Mouse (Mus musculus): ENCODE measurements around the gene Nrtn. TPM values are rescaled to one million over a fixed set of nuclear protein-coding genes. Genes with fewer than 3 reads are reported as not detected.
A peak's percentile ranks its signal among the peaks of the same experiment; 100 is the strongest.

Nrtn gene
- polyA plus RNA-seq, 1 experiment, result not detected

DNA sequence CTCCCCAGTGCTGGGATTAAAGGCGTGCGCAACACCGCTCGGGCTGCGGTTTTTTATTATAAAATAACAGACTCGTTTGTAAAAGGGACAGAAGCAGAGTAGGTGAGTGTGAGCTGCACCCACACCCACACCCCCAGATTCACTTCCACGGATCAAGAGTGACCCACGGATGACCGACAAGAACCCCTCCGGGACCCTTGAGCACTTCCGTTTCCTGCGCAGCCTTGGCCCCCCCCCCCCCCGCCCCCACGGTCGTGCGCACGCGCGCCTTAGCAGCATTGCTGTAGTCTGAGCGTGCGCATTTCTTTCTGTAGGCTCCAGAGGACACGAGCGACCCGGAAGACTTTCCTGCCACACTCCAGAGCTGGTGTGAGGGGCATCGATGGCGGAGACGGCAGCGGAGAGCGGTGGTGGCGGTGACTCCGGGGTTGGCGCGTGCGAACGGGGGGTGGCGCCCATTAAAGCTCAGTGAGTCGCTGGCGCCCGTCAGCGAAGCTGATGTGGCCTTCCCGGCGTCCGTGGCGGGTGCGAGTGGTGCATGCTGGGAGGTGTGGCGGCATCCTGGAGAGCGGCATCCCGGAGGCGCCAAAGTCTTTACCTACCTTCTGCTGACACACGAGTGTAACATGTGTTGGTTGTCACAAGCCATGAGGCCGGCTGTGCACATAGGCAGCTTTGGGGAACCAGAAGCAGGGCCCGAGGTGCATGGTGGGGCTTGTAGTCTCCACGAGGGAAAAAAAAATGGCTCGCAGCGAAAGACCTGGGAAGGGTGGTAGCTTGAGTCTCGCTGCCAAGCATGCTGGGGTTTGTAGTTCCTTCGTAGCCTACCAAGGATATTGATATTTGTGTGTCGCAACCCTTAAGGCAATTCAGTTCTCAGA lies 7.4 kb upstream of the Nrtn start, which contains the start of gene Dus3l:
Dus3l (plus strand) TSS at position 284 of the 881 bp plus-strand sequence.
- TF ChIP-seq POLR2A (IDR thresholded peaks at IDR 0.05; ENCODE audit: low read depth, low read length) (peak; percentile 61), CTCF (IDR thresholded peaks at IDR 0.05; ENCODE audit: borderline replicate concordance, insufficient read depth, low read length) (no peak)
- Histone ChIP-seq H3K27ac (ENCODE audit: insufficient read depth, low read length) (peak within 1 kb of the TSS; percentile 92), H3K4me1 (ENCODE audit: control insufficient read depth, insufficient read depth, low read length) (no peaks in the 10 kb centered on the region; the same call in 1 of the 2 replicates)

DNA sequence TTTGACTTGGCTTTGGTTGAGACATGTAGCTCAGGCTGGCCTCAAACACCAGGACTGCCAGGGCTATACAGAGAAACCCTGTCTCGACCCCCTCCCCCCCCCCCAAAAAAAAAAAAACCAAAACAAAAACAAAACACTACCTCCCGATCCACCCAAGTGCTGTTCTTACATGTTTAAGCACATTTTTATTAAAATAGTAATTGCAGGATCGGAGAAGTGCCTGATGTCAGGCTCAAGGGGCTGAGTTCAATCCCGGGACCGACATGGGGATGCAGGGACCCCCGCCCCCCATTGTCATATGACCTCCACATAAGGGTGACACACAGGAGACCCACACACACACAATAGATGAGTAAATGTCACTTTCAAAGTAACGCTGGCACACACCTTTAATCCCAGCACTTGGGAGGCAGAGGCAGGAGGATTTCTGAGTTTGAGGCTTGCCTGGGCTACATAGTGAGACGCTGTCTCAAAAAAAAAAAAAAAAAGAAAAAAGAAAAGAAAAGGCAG lies 6.5 kb upstream of the Nrtn start:
- Histone ChIP-seq H3K27ac (ENCODE audit: insufficient read depth, low read length) (no peak overlapping the region), H3K4me3 (ENCODE audit: insufficient read depth, low read length) (peak overlapping the region; percentile 81; the same call in 1 of the 2 replicates), H3K4me1 (ENCODE audit: control insufficient read depth, insufficient read depth, low read length) (no peaks in the 10 kb centered on the region; the same call in 1 of the 2 replicates)
- TF ChIP-seq POLR2A (IDR thresholded peaks at IDR 0.05; ENCODE audit: low read depth, low read length) (no peak), CTCF (IDR thresholded peaks at IDR 0.05; ENCODE audit: borderline replicate concordance, insufficient read depth, low read length) (no peak)

More for the DNA sequence above, 7.4 kb upstream of the Nrtn start, which contains the start of gene Dus3l:
- peak within 1 kb of the TSS; percentile 81 for H3K4me3 ChIP-seq (ENCODE audit: insufficient read depth, low read length)

DNA sequence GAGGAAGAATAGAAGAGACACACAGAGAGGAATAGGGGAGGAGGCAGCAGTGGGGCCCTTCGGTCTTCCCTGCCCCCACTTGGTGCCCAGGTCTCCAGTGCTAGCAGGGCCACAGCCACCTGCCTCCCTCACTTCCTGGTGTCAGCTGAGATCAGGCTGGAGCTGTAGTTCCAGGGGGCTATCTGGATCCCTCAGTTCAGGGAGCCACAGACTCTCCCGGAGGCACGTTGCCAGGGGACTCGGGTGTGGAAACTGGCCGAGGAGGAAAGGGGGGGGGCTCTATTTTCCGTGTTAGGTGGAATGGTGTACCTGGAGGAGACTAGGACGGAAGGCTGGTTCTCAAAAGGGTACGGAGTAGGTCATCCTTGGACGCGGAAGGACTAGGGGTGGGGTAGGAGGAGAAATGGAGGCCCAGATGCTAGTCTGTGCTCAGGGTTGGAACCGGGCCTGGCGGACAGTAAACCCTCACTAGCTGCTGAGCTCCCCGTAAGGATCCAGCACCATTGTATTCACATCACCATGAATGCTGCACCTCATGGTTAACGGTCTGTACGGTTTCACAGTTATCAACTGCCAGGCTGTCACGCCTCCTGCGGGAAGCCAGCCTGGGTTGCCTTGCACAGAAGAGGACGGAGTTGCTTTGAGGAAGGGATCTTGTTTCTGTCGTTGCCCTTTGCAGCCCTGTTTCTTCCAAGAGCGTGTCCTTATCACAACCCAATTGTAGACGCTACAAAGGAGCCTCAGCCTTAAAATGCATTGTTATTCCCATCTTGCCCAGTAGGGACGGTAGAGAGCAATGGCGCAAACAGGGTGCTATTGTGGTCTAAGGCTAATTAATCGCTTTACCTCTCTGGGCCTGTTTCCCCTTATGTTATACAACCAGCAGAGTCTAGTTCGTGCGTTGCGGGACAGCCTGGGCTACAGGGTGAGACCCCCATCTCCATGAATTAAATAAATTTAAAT lies 5.7 kb upstream of the Nrtn start:
- H3K27ac ChIP-seq (ENCODE audit: insufficient read depth, low read length), result no peak overlapping the region
- H3K4me3 ChIP-seq (ENCODE audit: insufficient read depth, low read length), result no peak overlapping the region
- TF ChIP-seq POLR2A (IDR thresholded peaks at IDR 0.05; ENCODE audit: low read depth, low read length), result no peak
- TF ChIP-seq CTCF (IDR thresholded peaks at IDR 0.05; ENCODE audit: borderline replicate concordance, insufficient read depth, low read length), result peak; percentile 63; the same call in 1 of the 2 replicates
- H3K4me1 ChIP-seq (ENCODE audit: control insufficient read depth, insufficient read depth, low read length), result no peaks in the 10 kb centered on the region; the same call in 1 of the 2 replicates

GRCm38 (mm10) chr17:56761991-56762410 lies 4.7 kb upstream of the Nrtn start:
- no peak overlapping the region for H3K27ac ChIP-seq (ENCODE audit: insufficient read depth, low read length)
- TF ChIP-seq CTCF (IDR thresholded peaks at IDR 0.05; ENCODE audit: borderline replicate concordance, insufficient read depth, low read length) (no peak), POLR2A (IDR thresholded peaks at IDR 0.05; ENCODE audit: low read depth, low read length) (peak; percentile 70)
- peak overlapping the region; percentile 29 for H3K4me3 ChIP-seq (ENCODE audit: insufficient read depth, low read length)
- no peaks in the 10 kb centered on the region; the same call in 1 of the 2 replicates for H3K4me1 ChIP-seq (ENCODE audit: control insufficient read depth, insufficient read depth, low read length)

GRCm38 (mm10) chr17:56761077-56761476 lies 3.7 kb upstream of the Nrtn start:
- Histone ChIP-seq H3K4me1 (ENCODE audit: control insufficient read depth, insufficient read depth, low read length) (no peaks in the 10 kb centered on the region; the same call in 1 of the 2 replicates), H3K4me3 (ENCODE audit: insufficient read depth, low read length) (no peak overlapping the region), H3K27ac (ENCODE audit: insufficient read depth, low read length) (no peak overlapping the region)
- TF ChIP-seq POLR2A (IDR thresholded peaks at IDR 0.05; ENCODE audit: low read depth, low read length) (no peak), CTCF (IDR thresholded peaks at IDR 0.05; ENCODE audit: borderline replicate concordance, insufficient read depth, low read length) (no peak)

DNA sequence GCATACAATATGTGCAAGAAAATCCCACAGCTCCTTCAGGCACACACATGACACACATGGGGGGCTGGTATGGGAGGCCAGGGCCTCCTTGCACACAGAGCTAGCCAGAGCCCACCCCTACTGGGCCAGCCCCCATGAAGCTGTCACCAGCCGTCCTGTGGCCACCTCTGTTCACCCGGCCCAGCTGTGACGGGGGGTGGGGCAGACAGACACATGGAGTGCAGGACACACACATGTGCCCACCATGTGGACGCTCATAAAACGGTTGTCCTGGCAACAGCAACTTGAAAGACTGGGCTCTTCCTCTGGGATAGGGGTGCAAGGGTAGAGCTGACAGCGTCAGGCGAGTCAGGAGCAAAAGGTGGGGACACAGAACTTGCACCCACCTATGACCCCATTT lies 1.9 kb upstream of the Nrtn start:
- TF ChIP-seq CTCF (IDR thresholded peaks at IDR 0.05; ENCODE audit: borderline replicate concordance, insufficient read depth, low read length) (no peak), POLR2A (IDR thresholded peaks at IDR 0.05; ENCODE audit: low read depth, low read length) (no peak)
- Histone ChIP-seq H3K4me1 (ENCODE audit: control insufficient read depth, insufficient read depth, low read length) (no peaks in the 10 kb centered on the region; the same call in 1 of the 2 replicates), H3K4me3 (ENCODE audit: insufficient read depth, low read length) (no peak overlapping the region), H3K27ac (ENCODE audit: insufficient read depth, low read length) (no peak overlapping the region)

DNA sequence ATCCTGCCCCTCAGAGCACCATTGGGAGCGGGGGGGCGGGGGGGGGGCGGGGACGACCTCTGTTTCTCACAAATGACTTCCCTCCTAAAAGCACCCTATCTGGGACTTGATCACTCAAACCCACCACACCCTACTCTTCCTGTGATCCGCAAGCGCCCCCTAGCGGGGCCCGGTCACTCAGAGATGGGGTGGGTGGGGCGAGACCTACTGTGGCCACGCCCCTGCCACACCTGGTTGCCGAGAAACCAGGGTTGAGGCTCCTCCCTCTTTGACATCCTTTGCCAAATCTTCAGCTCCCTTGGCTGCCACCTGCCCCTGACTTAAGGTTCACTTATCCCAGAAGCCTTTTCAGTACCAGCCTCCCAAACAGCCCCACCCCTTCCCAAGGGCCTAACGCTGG lies 802 bp upstream of the Nrtn start:
- H3K4me3 ChIP-seq (ENCODE audit: insufficient read depth, low read length), result no peak overlapping the region
- TF ChIP-seq POLR2A (IDR thresholded peaks at IDR 0.05; ENCODE audit: low read depth, low read length) (no peak), CTCF (IDR thresholded peaks at IDR 0.05; ENCODE audit: borderline replicate concordance, insufficient read depth, low read length) (no peak)
- H3K27ac ChIP-seq (ENCODE audit: insufficient read depth, low read length), result no peak overlapping the region
- no peaks in the 10 kb centered on the region; the same call in 1 of the 2 replicates for H3K4me1 ChIP-seq (ENCODE audit: control insufficient read depth, insufficient read depth, low read length)

- TF ChIP-seq CTCF (IDR thresholded peaks at IDR 0.05; ENCODE audit: borderline replicate concordance, insufficient read depth, low read length), result no peak
- TF ChIP-seq POLR2A (IDR thresholded peaks at IDR 0.05; ENCODE audit: low read depth, low read length), result no peak
- Histone ChIP-seq H3K4me1 (ENCODE audit: control insufficient read depth, insufficient read depth, low read length) (no peaks in the 10 kb centered on the region), H3K4me3 (ENCODE audit: insufficient read depth, low read length) (0 out of 2 replicates have a peak overlapping the region, but pooled peaks have one; percentile 3), H3K27ac (ENCODE audit: insufficient read depth, low read length) (no peak overlapping the region)
Measured at GRCm38 (mm10) chr17:56756703-56757399, 479 bp downstream of the Nrtn start.
